Mouse (Mus musculus) ES-Bruce4 (cell line): ENCODE results near the gene Tmem269. TPM values are rescaled to one million over a fixed set of nuclear protein-coding genes. Genes with fewer than 3 reads are reported as not detected.

Experiments
- H3K27ac ChIP-seq: 2 replicates; pipeline ENCODE4 v1.5.1; 2012; ENCODE audit warnings: low read length, inconsistent platforms; ENCODE audit not compliant: insufficient read depth
- H3K27me3 ChIP-seq: 2 replicates; pipeline ENCODE4 v1.6.1; 2012; ENCODE audit warnings: mild to moderate bottlenecking, low read length, inconsistent platforms; ENCODE audit not compliant: control insufficient read depth, poor library complexity, insufficient read depth, severe bottlenecking
- H3K36me3 ChIP-seq: 2 replicates; pipeline ENCODE4 v1.6.1; 2012; ENCODE audit warnings: inconsistent platforms, mild to moderate bottlenecking, low read length, moderate library complexity; ENCODE audit not compliant: control insufficient read depth, poor library complexity, insufficient read depth, severe bottlenecking
- H3K4me1 ChIP-seq: one replicate; pipeline ENCODE4 v1.8.1; 2011; ENCODE audit warnings: low read length; ENCODE audit not compliant: control insufficient read depth, insufficient read depth
- H3K4me3 ChIP-seq: 2 replicates; pipeline ENCODE4 v1.5.1; 2011; ENCODE audit warnings: low read depth, mild to moderate bottlenecking, low read length
- H3K9ac ChIP-seq: 2 replicates; pipeline ENCODE4 v1.6.1; 2012; ENCODE audit warnings: low read depth, mild to moderate bottlenecking, inconsistent platforms; ENCODE audit not compliant: poor library complexity, severe bottlenecking
- H3K9me3 ChIP-seq: replicated peaks from 2 replicates; pipeline ENCODE4 v1.6.1; 2012; ENCODE audit warnings: mild to moderate bottlenecking, low read length, inconsistent platforms; ENCODE audit not compliant: control insufficient read depth, poor library complexity, insufficient read depth, severe bottlenecking
- CTCF ChIP-seq: IDR thresholded peaks from one replicate; pipeline ENCODE4 v1.8.1; 2011; ENCODE audit warnings: low read depth, low read length
- EP300 ChIP-seq: IDR thresholded peaks from 2 replicates; pipeline ENCODE4 v1.6.1; 2011; ENCODE audit warnings: low read depth, low read length; ENCODE audit not compliant: insufficient read depth
- POLR2A ChIP-seq: IDR thresholded peaks from one replicate; pipeline ENCODE4 v1.8.1; 2011; ENCODE audit warnings: low read length; ENCODE audit not compliant: insufficient read depth
- polyA plus RNA-seq: library from polyadenylated mRNA; stranded (reverse); fragments of >200 nt; gene quantifications from 2 replicates; pipeline ENCODE4 v1.2.4, GENCODE M21; 2011; ENCODE audit warnings: low read depth; ENCODE audit not compliant: missing spikeins, insufficient read depth, insufficient read length

Gene Tmem269
- polyA plus RNA-seq, 1 experiment = 0.73 TPM

DNA sequence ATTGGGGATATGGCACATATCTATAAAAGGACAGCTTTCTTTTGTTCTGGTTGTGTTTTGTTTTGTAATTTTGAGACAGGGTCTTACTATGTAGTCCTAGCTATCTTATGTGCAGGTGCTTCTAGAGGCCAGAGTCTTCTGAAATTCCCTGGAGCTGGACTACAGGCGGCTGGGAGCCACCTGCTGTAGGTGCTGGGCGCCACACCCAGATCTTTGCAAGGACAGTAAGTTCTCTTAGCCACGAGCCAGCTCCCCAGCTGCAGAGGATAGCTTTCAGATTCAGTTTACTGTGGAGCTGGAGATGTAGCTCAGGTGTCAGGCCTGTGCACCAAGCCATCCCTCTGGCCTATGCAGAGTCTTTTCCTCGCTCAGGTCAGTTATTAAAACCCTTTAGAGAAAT is 50.9 kb downstream of the Tmem269 start:
- no peaks in the 10 kb centered on the region for H3K27me3 ChIP-seq
- H3K36me3 ChIP-seq = no peaks in the 10 kb centered on the region
- H3K9me3 ChIP-seq = no peaks in the 10 kb centered on the region
- peaks cover 2% of the 10 kb centered on the region for H3K4me1 ChIP-seq
- H3K9ac ChIP-seq = no peak overlapping the region
- H3K4me3 ChIP-seq = no peak overlapping the region
- TF ChIP-seq EP300 (no peak), CTCF (peak; percentile 34)
- no peak overlapping the region for H3K27ac ChIP-seq

DNA sequence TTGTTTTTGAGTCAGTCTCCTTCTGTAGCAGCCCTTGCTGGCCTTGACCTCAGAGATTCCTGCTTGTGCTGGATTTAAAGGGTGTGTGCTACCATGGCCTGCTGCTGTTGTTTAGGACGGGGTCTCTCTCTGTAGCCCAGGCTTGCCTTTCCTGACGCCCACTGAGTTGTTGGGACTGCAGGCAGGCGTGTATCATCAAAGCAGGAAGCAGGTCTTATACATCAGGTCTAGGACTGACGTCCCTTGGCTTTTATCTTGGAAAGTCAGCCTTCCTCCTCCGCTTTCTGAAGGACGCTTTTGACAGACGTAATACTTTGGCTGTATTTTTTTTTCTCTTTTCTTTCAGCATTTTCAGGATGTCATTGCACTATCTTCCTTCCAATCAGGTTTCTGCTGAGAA is 52.1 kb downstream of the Tmem269 start:
- Histone ChIP-seq H3K27me3 (no peaks in the 10 kb centered on the region), H3K36me3 (no peaks in the 10 kb centered on the region), H3K27ac (no peak overlapping the region), H3K4me1 (peaks cover 2% of the 10 kb centered on the region), H3K9ac (no peak overlapping the region), H3K4me3 (no peak overlapping the region), H3K9me3 (no peaks in the 10 kb centered on the region)
- TF ChIP-seq POLR2A (no peak), CTCF (no peak), EP300 (no peak)

DNA sequence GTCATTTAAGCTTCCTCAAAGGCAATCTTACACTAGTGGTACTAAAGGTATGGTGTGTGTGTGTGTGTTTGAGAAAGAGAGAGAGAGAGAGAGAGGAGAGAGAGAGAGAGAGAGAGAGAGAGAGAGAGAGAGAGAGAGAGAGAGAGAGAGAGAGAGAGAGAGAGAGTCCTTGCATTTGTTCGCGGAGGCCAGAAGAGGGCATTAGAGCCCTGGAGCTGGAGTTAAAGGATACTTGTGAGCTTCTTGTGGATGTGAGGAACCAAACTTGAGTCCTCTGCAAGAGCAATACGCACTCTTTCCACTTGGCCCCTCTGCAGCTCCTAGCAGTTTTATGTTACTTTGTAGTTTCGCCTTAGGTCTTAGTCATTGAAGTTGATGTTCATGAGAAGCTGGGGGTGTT is 55.0 kb downstream of the Tmem269 start:
- H3K4me1 ChIP-seq = peaks cover 2% of the 10 kb centered on the region
- no peak overlapping the region for H3K27ac ChIP-seq
- no peak overlapping the region for H3K9ac ChIP-seq
- H3K36me3 ChIP-seq = no peaks in the 10 kb centered on the region
- no peak overlapping the region for H3K4me3 ChIP-seq
- H3K27me3 ChIP-seq = no peaks in the 10 kb centered on the region
- H3K9me3 ChIP-seq = no peaks in the 10 kb centered on the region
- no peak for TF ChIP-seq CTCF
- no peak for TF ChIP-seq EP300
- TF ChIP-seq POLR2A = no peak

DNA sequence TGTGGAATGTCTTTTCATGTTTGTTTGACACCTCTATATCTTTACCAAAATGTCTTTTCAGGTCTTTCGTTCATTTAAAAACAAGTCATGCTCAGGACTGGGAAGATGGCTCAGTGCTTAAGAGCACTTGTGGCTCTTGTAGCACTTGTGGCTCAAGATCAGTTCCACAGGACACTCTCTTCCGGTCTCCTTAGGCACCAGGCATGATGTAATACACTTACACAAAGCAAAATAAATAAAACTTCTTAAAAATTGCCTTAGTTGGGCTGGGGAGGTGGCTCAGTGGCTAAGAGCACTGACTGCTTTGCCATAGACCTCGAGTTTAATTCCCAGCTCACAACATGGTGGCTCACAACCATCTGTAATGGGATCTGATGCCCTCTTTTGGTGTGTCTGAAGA is 56.7 kb downstream of the Tmem269 start:
- TF ChIP-seq POLR2A (no peak), CTCF (no peak), EP300 (no peak)
- no peak overlapping the region for H3K27ac ChIP-seq
- H3K9ac ChIP-seq = no peak overlapping the region
- peaks cover 2% of the 10 kb centered on the region for H3K4me1 ChIP-seq
- H3K27me3 ChIP-seq = no peaks in the 10 kb centered on the region
- no peak overlapping the region for H3K4me3 ChIP-seq
- H3K36me3 ChIP-seq = no peaks in the 10 kb centered on the region
- no peaks in the 10 kb centered on the region for H3K9me3 ChIP-seq

DNA sequence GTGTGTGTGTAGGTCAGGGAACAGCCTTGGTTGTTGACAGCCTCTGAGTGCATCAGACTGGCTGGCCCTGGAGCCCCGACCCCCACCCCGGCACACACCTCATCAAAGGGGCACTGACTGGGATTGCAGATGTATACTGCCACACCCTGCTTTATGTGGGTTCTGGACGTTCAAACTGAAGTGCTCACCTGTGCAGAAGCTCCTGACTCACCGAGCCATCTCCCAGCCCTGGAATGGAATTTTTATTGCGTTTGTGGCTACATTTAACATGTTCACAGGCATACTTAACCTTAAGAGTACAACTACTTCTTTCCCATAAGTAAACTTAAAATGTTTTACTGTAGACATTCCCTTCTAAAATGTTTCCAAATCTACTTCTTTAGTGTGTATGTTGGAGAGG is 60.1 kb downstream of the Tmem269 start:
- Histone ChIP-seq H3K4me1 (no peaks in the 10 kb centered on the region), H3K9ac (no peak overlapping the region), H3K4me3 (no peak overlapping the region), H3K27ac (no peak overlapping the region), H3K27me3 (no peaks in the 10 kb centered on the region), H3K9me3 (no peaks in the 10 kb centered on the region), H3K36me3 (no peaks in the 10 kb centered on the region)
- TF ChIP-seq EP300 = no peak
- no peak for TF ChIP-seq POLR2A
- TF ChIP-seq CTCF = no peak

DNA sequence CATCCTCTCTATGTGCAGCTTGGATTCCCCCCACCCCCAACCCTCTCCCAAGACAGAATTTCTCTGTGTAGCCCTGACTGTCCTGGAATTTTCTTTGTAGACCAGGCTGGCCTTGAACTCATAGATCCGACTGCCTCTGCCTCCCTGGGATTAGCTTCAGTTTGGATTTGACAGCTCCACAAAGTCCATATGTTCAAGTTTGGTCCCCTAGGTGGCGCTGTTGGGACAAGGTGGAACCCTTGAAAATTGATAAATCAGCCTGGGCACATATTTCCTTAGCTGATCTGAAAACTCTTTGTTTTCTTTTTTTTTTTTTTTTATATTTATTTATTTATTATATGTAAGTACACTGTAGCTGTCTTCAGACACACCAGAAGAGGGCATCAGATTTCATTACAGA is 60.8 kb downstream of the Tmem269 start:
- Histone ChIP-seq H3K4me3 (no peak overlapping the region), H3K9ac (no peak overlapping the region), H3K9me3 (no peaks in the 10 kb centered on the region), H3K27me3 (no peaks in the 10 kb centered on the region), H3K4me1 (no peaks in the 10 kb centered on the region), H3K27ac (no peak overlapping the region), H3K36me3 (no peaks in the 10 kb centered on the region)
- no peak for TF ChIP-seq POLR2A
- TF ChIP-seq CTCF = peak; percentile 28

Other genes with a start within 250 kb of the Tmem269 start
- gene Slc2a1, start 109.5 kb downstream of the Tmem269 start, polyA plus RNA-seq = 682 and 697 TPM in 2 replicates
- gene Zfp691, start 44.0 kb downstream of the Tmem269 start, polyA plus RNA-seq = 12.3 and 14.8 TPM in 2 replicates
- 0.37 and 0.52 TPM in 2 replicates for gene Ermap, start 28.2 kb downstream of the Tmem269 start, polyA plus RNA-seq
- gene Svbp, start 22.9 kb downstream of the Tmem269 start, polyA plus RNA-seq = 34.2 and 39.1 TPM in 2 replicates
- 20.7 and 21.0 TPM in 2 replicates for gene AU022252, start 14.5 kb upstream of the Tmem269 start, polyA plus RNA-seq
- gene P3h1, start 14.7 kb upstream of the Tmem269 start, polyA plus RNA-seq = 25.8 and 30.0 TPM in 2 replicates
- 0.15 and 0.35 TPM in 2 replicates for gene Cldn19, start 37.2 kb upstream of the Tmem269 start, polyA plus RNA-seq
- gene Ybx1, start 76.4 kb upstream of the Tmem269 start, polyA plus RNA-seq = 1,520 and 1,534 TPM in 2 replicates
- 135 and 148 TPM in 2 replicates for gene Ppih, start 102.3 kb upstream of the Tmem269 start, polyA plus RNA-seq
- gene Ccdc30, start 197.3 kb upstream of the Tmem269 start, polyA plus RNA-seq = 6.0 and 6.9 TPM in 2 replicates
- 13.3 and 15.5 TPM in 2 replicates for gene Ppcs, start 204.2 kb upstream of the Tmem269 start, polyA plus RNA-seq
- gene Zmynd12, start 204.6 kb upstream of the Tmem269 start, polyA plus RNA-seq = 0.96 TPM in 1 of 2 replicates, not detected in the other